Mouse (Mus musculus): ENCODE measurements around the gene Frmd4a. TPM values are rescaled to one million over a fixed set of nuclear protein-coding genes. Genes with fewer than 3 reads are reported as not detected.

Gene Frmd4a
- polyA plus RNA-seq, 1 experiment from 2014 or later = 39.5 TPM

GRCm38 (mm10) chr2:4575163-4575562 is 557.6 kb downstream of the Frmd4a start:
- H3K36me3 ChIP-seq (ENCODE audit: poor library complexity, severe bottlenecking) = peaks cover 87% of the 10 kb centered on the region
- H3K4me2 ChIP-seq = no peak overlapping the region
- no peak overlapping the region for H3K9ac ChIP-seq
- no peak overlapping the region for H3K27ac ChIP-seq
- no peaks in the 10 kb centered on the region for H3K4me1 ChIP-seq
- no peak overlapping the region for H3K4me3 ChIP-seq
- H3K27me3 ChIP-seq = no peaks in the 10 kb centered on the region
- WGBS = 77% methylated on average over 2 of the region's 2 CpGs
- no peak for ATAC-seq
- H3K9me3 ChIP-seq (replicated peaks) = no peaks in the 10 kb centered on the region

GRCm38 (mm10) chr2:4575975-4576374 is 558.5 kb downstream of the Frmd4a start:
- Histone ChIP-seq H3K36me3 (ENCODE audit: poor library complexity, severe bottlenecking) (peaks cover 89% of the 10 kb centered on the region), H3K9me3 (replicated peaks) (no peaks in the 10 kb centered on the region), H3K4me1 (no peaks in the 10 kb centered on the region), H3K9ac (no peak overlapping the region), H3K4me3 (no peak overlapping the region), H3K27me3 (no peaks in the 10 kb centered on the region), H3K4me2 (no peak overlapping the region), H3K27ac (no peak overlapping the region; the same call in 1 of the 2 replicates)
- ATAC-seq = no peak
- 93% methylated on average over 7 of the region's 7 CpGs for WGBS

- Histone ChIP-seq H3K4me1 (no peaks in the 10 kb centered on the region), H3K4me2 (no peak overlapping the region), H3K36me3 (ENCODE audit: poor library complexity, severe bottlenecking) (peaks cover 93% of the 10 kb centered on the region), H3K4me3 (no peak overlapping the region), H3K27ac (no peak overlapping the region), H3K9me3 (replicated peaks) (no peaks in the 10 kb centered on the region), H3K27me3 (no peaks in the 10 kb centered on the region), H3K9ac (no peak overlapping the region)
- ATAC-seq = no peak
- WGBS = 87% methylated on average over 5 of the region's 5 CpGs
These were observed 560.8 kb downstream of the Frmd4a start for GRCm38 (mm10) chr2:4578291-4578690.

- Histone ChIP-seq H3K36me3 (ENCODE audit: poor library complexity, severe bottlenecking) (peaks cover 83% of the 10 kb centered on the region), H3K27me3 (no peaks in the 10 kb centered on the region), H3K9ac (no peak overlapping the region), H3K4me3 (no peak overlapping the region), H3K4me1 (no peaks in the 10 kb centered on the region), H3K27ac (no peak overlapping the region), H3K9me3 (replicated peaks) (no peaks in the 10 kb centered on the region), H3K4me2 (no peak overlapping the region)
- no peak for ATAC-seq
- WGBS = 82% methylated on average over 8 of the region's 8 CpGs
These were observed 562.0 kb downstream of the Frmd4a start for GRCm38 (mm10) chr2:4579357-4580068.

- H3K27ac ChIP-seq = no peak overlapping the region
- H3K4me2 ChIP-seq = no peak overlapping the region
- no peaks in the 10 kb centered on the region for H3K4me1 ChIP-seq
- H3K27me3 ChIP-seq = no peaks in the 10 kb centered on the region
- no peak overlapping the region for H3K9ac ChIP-seq
- 80% methylated on average over 6 of the region's 6 CpGs for WGBS
- peaks cover 72% of the 10 kb centered on the region for H3K36me3 ChIP-seq (ENCODE audit: poor library complexity, severe bottlenecking)
- no peak for ATAC-seq
- H3K9me3 ChIP-seq (replicated peaks) = no peaks in the 10 kb centered on the region
- H3K4me3 ChIP-seq = no peak overlapping the region
These were observed 563.1 kb downstream of the Frmd4a start for GRCm38 (mm10) chr2:4580666-4581065.

GRCm38 (mm10) chr2:4582930-4583329 is 565.4 kb downstream of the Frmd4a start:
- Histone ChIP-seq H3K9me3 (replicated peaks) (no peaks in the 10 kb centered on the region), H3K4me1 (no peaks in the 10 kb centered on the region), H3K4me2 (no peak overlapping the region), H3K36me3 (ENCODE audit: poor library complexity, severe bottlenecking) (peaks cover 71% of the 10 kb centered on the region), H3K9ac (no peak overlapping the region), H3K27me3 (no peaks in the 10 kb centered on the region), H3K4me3 (no peak overlapping the region), H3K27ac (no peak overlapping the region)
- WGBS = 90% methylated on average over 2 of the region's 2 CpGs
- no peak for ATAC-seq

GRCm38 (mm10) chr2:4584252-4584651 is 566.7 kb downstream of the Frmd4a start:
- H3K9ac ChIP-seq = no peak overlapping the region
- H3K27ac ChIP-seq = no peak overlapping the region
- H3K4me1 ChIP-seq = no peaks in the 10 kb centered on the region
- H3K4me2 ChIP-seq = no peak overlapping the region
- ATAC-seq = no peak
- H3K27me3 ChIP-seq = no peaks in the 10 kb centered on the region
- 81% methylated on average over 5 of the region's 5 CpGs for WGBS
- no peaks in the 10 kb centered on the region for H3K9me3 ChIP-seq (replicated peaks)
- H3K4me3 ChIP-seq = no peak overlapping the region
- H3K36me3 ChIP-seq (ENCODE audit: poor library complexity, severe bottlenecking) = peaks cover 72% of the 10 kb centered on the region

GRCm38 (mm10) chr2:4586245-4586644 is 568.7 kb downstream of the Frmd4a start:
- no peak overlapping the region for H3K27ac ChIP-seq
- no peaks in the 10 kb centered on the region for H3K9me3 ChIP-seq (replicated peaks)
- H3K9ac ChIP-seq = no peak overlapping the region
- H3K4me1 ChIP-seq = no peaks in the 10 kb centered on the region
- H3K27me3 ChIP-seq = no peaks in the 10 kb centered on the region
- H3K4me2 ChIP-seq = no peak overlapping the region
- 86% methylated on average over 11 of the region's 11 CpGs for WGBS
- ATAC-seq = no peak
- H3K4me3 ChIP-seq = no peak overlapping the region
- peaks cover 71% of the 10 kb centered on the region for H3K36me3 ChIP-seq (ENCODE audit: poor library complexity, severe bottlenecking)

- no peak overlapping the region for H3K9ac ChIP-seq
- H3K36me3 ChIP-seq (ENCODE audit: poor library complexity, severe bottlenecking) = peaks cover 73% of the 10 kb centered on the region
- H3K27ac ChIP-seq = no peak overlapping the region
- no peaks in the 10 kb centered on the region for H3K27me3 ChIP-seq
- no peaks in the 10 kb centered on the region for H3K9me3 ChIP-seq (replicated peaks)
- ATAC-seq = no peak
- no peak overlapping the region for H3K4me2 ChIP-seq
- H3K4me1 ChIP-seq = no peaks in the 10 kb centered on the region
- 76% methylated on average over 13 of the region's 13 CpGs for WGBS
- H3K4me3 ChIP-seq = no peak overlapping the region
These were observed 570.3 kb downstream of the Frmd4a start for GRCm38 (mm10) chr2:4587685-4588409.

GRCm38 (mm10) chr2:4591647-4592046 is 574.1 kb downstream of the Frmd4a start:
- Histone ChIP-seq H3K4me3 (no peak overlapping the region), H3K9me3 (replicated peaks) (no peaks in the 10 kb centered on the region), H3K27me3 (no peaks in the 10 kb centered on the region), H3K4me1 (no peaks in the 10 kb centered on the region), H3K9ac (no peak overlapping the region), H3K27ac (no peak overlapping the region), H3K4me2 (no peak overlapping the region), H3K36me3 (ENCODE audit: poor library complexity, severe bottlenecking) (peaks cover 96% of the 10 kb centered on the region)
- ATAC-seq = no peak
- WGBS = 87% methylated on average over 3 of the region's 3 CpGs

GRCm38 (mm10) chr2:4592666-4593065 is 575.1 kb downstream of the Frmd4a start:
- no peak for ATAC-seq
- 96% methylated on average over 7 of the region's 7 CpGs for WGBS
- peaks cover 96% of the 10 kb centered on the region for H3K36me3 ChIP-seq (ENCODE audit: poor library complexity, severe bottlenecking)

GRCm38 (mm10) chr2:4593433-4593832 is 575.9 kb downstream of the Frmd4a start:
- no peaks in the 10 kb centered on the region for H3K9me3 ChIP-seq (replicated peaks)
- peaks cover 96% of the 10 kb centered on the region for H3K36me3 ChIP-seq (ENCODE audit: poor library complexity, severe bottlenecking)

More at GRCm38 (mm10) chr2:4592666-4593065, 575.1 kb downstream of the Frmd4a start:
- Histone ChIP-seq H3K9me3 (replicated peaks) (no peaks in the 10 kb centered on the region), H3K9ac (no peak overlapping the region), H3K4me3 (no peak overlapping the region), H3K27ac (no peak overlapping the region), H3K4me2 (no peak overlapping the region), H3K27me3 (no peaks in the 10 kb centered on the region), H3K4me1 (no peaks in the 10 kb centered on the region)

More at GRCm38 (mm10) chr2:4593433-4593832, 575.9 kb downstream of the Frmd4a start:
- Histone ChIP-seq H3K4me1 (no peaks in the 10 kb centered on the region), H3K4me3 (no peak overlapping the region), H3K27me3 (no peaks in the 10 kb centered on the region), H3K4me2 (no peak overlapping the region), H3K27ac (no peak overlapping the region), H3K9ac (no peak overlapping the region)
- ATAC-seq = peak; percentile 58; the same call in 1 of the 2 replicates
- 37% methylated on average over 9 of the region's 9 CpGs for WGBS

Measured in forebrain, embryonic 13.5 days (tissue).